Mouse (Mus musculus) kidney, adult 2 months (tissue): ENCODE results near the gene Fam76b. TPM values are rescaled to one million over a fixed set of nuclear protein-coding genes. Genes with fewer than 3 reads are reported as not detected.

ENCODE experiments used
- DNase-seq: peaks from one replicate; pipeline ENCODE4 v3.0.0; 2021
- H3K27ac ChIP-seq: fragments of 200-500 bp; 2 replicates; pipeline ENCODE4 v1.5.1; 2012; ENCODE audit warnings: low read depth, low read length, control low read depth, inconsistent platforms; ENCODE audit not compliant: insufficient read depth
- H3K27me3 ChIP-seq: fragments of 200-500 bp; replicated peaks from 2 replicates; pipeline ENCODE4 v1.6.1; 2012; ENCODE audit warnings: mild to moderate bottlenecking, moderate library complexity, low read length, inconsistent platforms; ENCODE audit not compliant: control insufficient read depth, insufficient read depth
- H3K36me3 ChIP-seq: fragments of 200-500 bp; 2 replicates; pipeline ENCODE4 v1.6.1; 2012; ENCODE audit warnings: mild to moderate bottlenecking, moderate library complexity, low read length, inconsistent platforms; ENCODE audit not compliant: control insufficient read depth, insufficient read depth
- H3K4me1 ChIP-seq: fragments of 200-500 bp; 2 replicates; pipeline ENCODE4 v1.6.1; 2011; ENCODE audit warnings: low read length; ENCODE audit not compliant: control insufficient read depth, insufficient read depth
- H3K4me3 ChIP-seq: fragments of 200-500 bp; 2 replicates; pipeline ENCODE4 v1.5.1; 2011; ENCODE audit warnings: mild to moderate bottlenecking, low read depth, low read length, control low read depth; ENCODE audit not compliant: insufficient read depth
- CTCF ChIP-seq: fragments of 200-500 bp; conservative IDR thresholded peaks from 2 replicates; pipeline ENCODE4 v1.5.1; 2011; ENCODE audit warnings: low read depth, mild to moderate bottlenecking, control low read depth, low read length, moderate library complexity, mixed read lengths; ENCODE audit not compliant: insufficient read depth, insufficient read length
- POLR2A ChIP-seq: fragments of 200-500 bp; IDR thresholded peaks from one replicate; pipeline ENCODE4 v1.6.1; 2011; ENCODE audit warnings: low read depth, low read length, control low read depth
- WGBS: fragments of 180-500 bp; shearing (Covaris S2); methylation state at CpG from one replicate; pipeline ENCODE4 v1.1.7; 2018; 5-methylcytosine and 5-hydroxymethylcytosine counted together
- polyA plus RNA-seq: library from polyadenylated mRNA; depleted of rRNA; stranded (reverse); fragments of >200 nt; gene quantifications from 2 replicates; pipeline ENCODE4 v1.2.3, GENCODE M21; 2012; rRNA removed

Fam76b gene
- polyA plus RNA-seq, 1 experiment, result 4.0 TPM

GRCm38 (mm10) chr9:13902030-13902429 is 74.5 kb downstream of the Fam76b start:
- Histone ChIP-seq H3K4me3 (no peak overlapping the region), H3K36me3 (no peaks in the 10 kb centered on the region), H3K27me3 (no peaks in the 10 kb centered on the region), H3K4me1 (no peaks in the 10 kb centered on the region), H3K27ac (no peak overlapping the region)
- WGBS, result 96% methylated on average over 3 of the region's 3 CpGs
- TF ChIP-seq CTCF (no peak), POLR2A (no peak)
- no peak for DNase-seq

DNA sequence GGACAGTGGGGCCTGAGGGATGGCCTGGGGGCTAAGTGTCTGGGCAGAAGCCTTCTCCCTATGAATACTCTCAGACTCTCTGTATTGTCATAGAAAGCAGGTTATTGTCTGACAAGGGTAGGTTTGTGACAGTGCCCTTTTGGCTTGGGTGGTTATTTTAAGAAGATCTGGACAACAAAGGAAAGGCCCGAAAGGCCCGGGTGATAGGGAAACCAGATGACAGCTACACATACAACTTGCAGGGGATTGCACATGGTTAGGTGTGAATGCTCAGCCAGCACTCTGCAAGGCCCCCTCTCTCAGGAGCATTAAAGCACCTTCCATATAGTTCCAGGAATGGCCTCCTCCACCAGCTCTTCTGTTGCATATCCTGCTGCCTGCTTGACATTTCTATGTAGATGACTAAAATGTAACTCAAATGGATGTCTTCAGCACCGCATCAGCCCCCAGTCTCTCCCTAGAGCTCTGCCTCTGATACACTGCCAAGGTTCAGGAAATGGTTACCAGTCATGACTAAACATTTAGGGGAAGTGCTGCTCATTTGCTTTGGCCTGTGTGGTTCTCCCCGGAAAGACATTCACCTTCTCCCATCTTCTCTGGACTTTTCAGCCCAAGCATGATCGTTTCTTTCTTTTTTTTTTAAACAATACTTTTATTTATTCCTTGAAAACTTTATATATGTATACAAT is 76.7 kb downstream of the Fam76b start:
- H3K27me3 ChIP-seq, result no peaks in the 10 kb centered on the region
- no peak for DNase-seq
- TF ChIP-seq CTCF (no peak), POLR2A (no peak)
- H3K36me3 ChIP-seq, result no peaks in the 10 kb centered on the region
- H3K4me3 ChIP-seq, result no peak overlapping the region
- no peaks in the 10 kb centered on the region for H3K4me1 ChIP-seq
- 79% methylated on average over 5 of the region's 5 CpGs for WGBS
- no peak overlapping the region for H3K27ac ChIP-seq

Other genes starting within 250 kb of the Fam76b start
- gene Mtmr2, start 79.3 kb upstream of the Fam76b start, polyA plus RNA-seq, result 25.2 and 32.2 TPM in 2 replicates
- 7.9 and 9.0 TPM in 2 replicates for gene Cep57, start 609 bp upstream of the Fam76b start, polyA plus RNA-seq